Mouse (Mus musculus): ENCODE data around the gene 1700088E04Rik.

GRCm38 (mm10) chr15:79131442-79131841, 9.6 kb downstream of the 1700088E04Rik start:
- TF ChIP-seq POLR2A (IDR thresholded peaks at IDR 0.05; ENCODE audit: borderline replicate concordance, control insufficient read depth, low read depth, low read length): no peak
- no peak for TF ChIP-seq CTCF (IDR thresholded peaks at IDR 0.05; ENCODE audit: control insufficient read depth, insufficient read depth, low read length)
